Mouse (Mus musculus) megakaryocyte, embryonic 14.5 days (primary cell): ENCODE data around the gene Hist1h4f.

Experiments used
- FLI1 ChIP-seq: IDR thresholded peaks from 2 replicates; pipeline ENCODE4 v1.6.1; 2012; ENCODE audit warnings: low read length, inconsistent platforms, mixed read lengths
- GATA1 ChIP-seq: IDR thresholded peaks from 3 replicates; pipeline ENCODE4 v1.6.1; 2012; ENCODE audit warnings: mixed read lengths, low read length, inconsistent platforms, borderline replicate concordance

GRCm38 (mm10) chr13:23537006-23537710 is 14.3 kb downstream of the Hist1h4f start:
- TF ChIP-seq GATA1 (no peak), FLI1 (no peak)
